16 mouse cellular contexts compared by ENCODE assay signal in genomic region chr6:47466488-47466887, GRCm38 (mm10).
"Had no signal": no experiment of that assay in that cellular context is flagged by ENCODE, and none has a peak within 500 bp of the region (broad histone marks: within the 10 kb centered on the region; RNA-seq: fewer than 3 reads in every experiment).

No protein-coding gene starts in this region.

- DNase-seq: retina, postnatal 1 day; right cerebral cortex, adult 18-20 months; right cerebral cortex, postnatal 14 days; right cerebral cortex, postnatal 25 days; right cerebral cortex, postnatal 4 days; spleen, adult 18-20 months; thymus, adult 18-20 months; thymus, adult 2 months; thymus, postnatal 14 days; thymus, postnatal 25 days; thymus, postnatal 36 days; thymus, postnatal 4 days had no signal

- H3K36me3 ChIP-seq: neural tube, embryonic 15.5 days; stomach, embryonic 15.5 days had no signal

- H3K27ac ChIP-seq: neural tube, embryonic 13.5 days; neural tube, embryonic 15.5 days; stomach, embryonic 15.5 days; stomach, postnatal 0 days had no signal

- H3K27me3 ChIP-seq: neural tube, embryonic 13.5 days; neural tube, embryonic 15.5 days; stomach, embryonic 15.5 days had no signal

- H3K4me3 ChIP-seq: neural tube, embryonic 13.5 days; neural tube, embryonic 15.5 days; stomach, embryonic 15.5 days had no signal

- H3K4me2 ChIP-seq: neural tube, embryonic 13.5 days; neural tube, embryonic 15.5 days; stomach, embryonic 15.5 days had no signal

- H3K9ac ChIP-seq: neural tube, embryonic 13.5 days; neural tube, embryonic 15.5 days; stomach, embryonic 15.5 days had no signal

- H3K4me1 ChIP-seq: neural tube, embryonic 13.5 days; neural tube, embryonic 15.5 days; stomach, embryonic 15.5 days had no signal

- H3K9me3 ChIP-seq: neural tube, embryonic 13.5 days; neural tube, embryonic 15.5 days; stomach, embryonic 15.5 days had no signal
